Mouse (Mus musculus) hindbrain, postnatal 0 days (tissue): ENCODE results near the gene Ifnar2. TPM values are rescaled to one million over a fixed set of nuclear protein-coding genes. Genes with fewer than 3 reads are reported as not detected.

Experiments
- ATAC-seq: fragments of 200-750 bp; cut with Nextera tagmentation; 2 replicates; pipeline ENCODE4 v1.8.0; 2017; ENCODE audit warnings: mild to moderate bottlenecking, moderate TSS enrichment, moderate library complexity
- DNase-seq: peaks from one replicate; pipeline ENCODE4 v3.0.0-alpha.2; 2015; ENCODE audit warnings: low spot score
- H3K27ac ChIP-seq: fragments of 300-500 bp; sonication (generic); 2 replicates; pipeline ENCODE4 v1.5.1; 2014; ENCODE audit warnings: mild to moderate bottlenecking
- H3K27me3 ChIP-seq: fragments of 300-500 bp; sonication (generic); 2 replicates; pipeline ENCODE4 v1.6.1; 2014; ENCODE audit warnings: low read length, mixed read lengths; ENCODE audit not compliant: insufficient read depth
- H3K36me3 ChIP-seq: fragments of 300-500 bp; sonication (generic); 2 replicates; pipeline ENCODE4 v1.6.1; 2014; ENCODE audit warnings: low read length, mixed read lengths; ENCODE audit not compliant: insufficient read depth
- H3K4me1 ChIP-seq: fragments of 300-500 bp; sonication (generic); 2 replicates; pipeline ENCODE4 v1.6.1; 2014; ENCODE audit warnings: antibody characterized with exemption, low read length, mixed read lengths; ENCODE audit not compliant: insufficient read depth
- H3K4me2 ChIP-seq: fragments of 300-500 bp; sonication (generic); 2 replicates; pipeline ENCODE4 v1.6.1; 2014; ENCODE audit warnings: low read depth, mild to moderate bottlenecking, low read length, moderate library complexity, mixed read lengths
- H3K4me3 ChIP-seq: fragments of 300-500 bp; sonication (generic); 2 replicates; pipeline ENCODE4 v1.5.1; 2014; ENCODE audit warnings: low read length
- H3K9ac ChIP-seq: fragments of 300-500 bp; sonication (generic); replicated peaks from 2 replicates; pipeline ENCODE4 v1.6.1; 2014; ENCODE audit warnings: mild to moderate bottlenecking, low read length, moderate library complexity, mixed read lengths
- H3K9me3 ChIP-seq: fragments of 300-500 bp; sonication (generic); 2 replicates; pipeline ENCODE4 v1.6.1; 2016; ENCODE audit warnings: low read length, mixed read lengths
- CTCF ChIP-seq: IDR thresholded peaks from 2 replicates; pipeline ENCODE4 v1.5.1; 2016; ENCODE audit warnings: antibody characterized with exemption, control low read depth, low read depth
- WGBS: fragments of 180-500 bp; shearing (Covaris S2); extraction: QIAGEN DNeasy Blood & Tissue Kit; methylation state at CpG from one replicate; pipeline ENCODE4 v1.1.7; 2014; 5-methylcytosine and 5-hydroxymethylcytosine counted together
- polyA plus RNA-seq: library from polyadenylated mRNA; unstranded; fragments of >200 nt; fragmentation: Nextera tagmentation; extraction: Ambion mirVana; gene quantifications from 2 replicates; pipeline ENCODE4 v1.2.1, GENCODE M21; 2015
- total RNA-seq: library from RNA; depleted of rRNA; stranded (reverse); fragments of >200 nt; gene quantifications from 2 replicates; pipeline ENCODE4 v1.2.3, GENCODE M21; 2014

The Ifnar2 gene
- total and polyA plus RNA-seq, 2 experiments from 2014 or later, result 20.9 to 49.9 TPM

- Histone ChIP-seq H3K9ac (no peak overlapping the region), H3K4me1 (no peaks in the 10 kb centered on the region), H3K36me3 (peaks cover 11% of the 10 kb centered on the region), H3K27me3 (no peaks in the 10 kb centered on the region), H3K27ac (no peak overlapping the region), H3K4me2 (no peak overlapping the region), H3K4me3 (no peak overlapping the region), H3K9me3 (no peaks in the 10 kb centered on the region)
- WGBS, result 70% methylated on average over 8 of the region's 8 CpGs
- DNase-seq, result no peak
- ATAC-seq, result no peak
- TF ChIP-seq CTCF, result no peak
Observed at GRCm38 (mm10) chr16:91395633-91396392, 23.2 kb downstream of the Ifnar2 start.

DNA sequence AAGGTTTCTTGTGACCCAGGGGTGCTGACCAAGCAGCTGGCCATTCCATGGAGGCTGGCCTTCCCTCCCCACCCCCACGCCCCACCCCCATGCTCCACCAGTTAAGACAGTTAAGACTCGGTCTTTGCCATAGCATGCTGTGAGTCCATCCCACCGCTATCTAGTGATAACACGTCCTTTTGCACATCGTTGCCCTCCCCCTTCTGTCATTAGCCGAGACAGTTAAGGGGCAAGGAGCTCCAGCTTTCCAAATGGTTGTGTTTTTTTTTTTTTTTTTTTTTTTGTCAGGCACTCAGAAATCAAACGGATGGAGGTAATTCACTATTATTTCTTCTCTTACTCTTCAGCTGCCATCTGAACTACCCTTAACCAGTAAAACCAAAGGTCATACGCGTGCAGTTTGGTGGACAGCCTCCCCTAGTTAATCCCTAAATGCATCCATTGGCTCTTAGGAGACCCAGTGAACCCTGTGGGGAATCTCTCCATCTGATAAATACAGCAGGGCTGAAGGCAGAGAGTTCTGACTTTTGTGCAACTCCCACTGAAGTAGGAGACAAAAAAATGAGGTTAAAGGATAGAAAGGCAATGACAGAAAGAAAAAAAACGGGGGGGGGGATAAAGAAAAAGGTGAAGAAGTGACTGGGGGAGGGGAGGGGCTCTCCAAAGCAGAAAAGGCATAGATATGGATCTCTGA is 24.4 kb downstream of the Ifnar2 start:
- Histone ChIP-seq H3K27me3 (no peaks in the 10 kb centered on the region), H3K9ac (no peak overlapping the region), H3K4me1 (no peaks in the 10 kb centered on the region), H3K4me2 (no peak overlapping the region), H3K36me3 (peaks cover 11% of the 10 kb centered on the region), H3K27ac (no peak overlapping the region), H3K9me3 (no peaks in the 10 kb centered on the region), H3K4me3 (no peak overlapping the region)
- DNase-seq (no peak), ATAC-seq (no peak)
- 84% methylated on average over 10 of the region's 10 CpGs for WGBS
- no peak for TF ChIP-seq CTCF

- whole genome bisulfite sequencing, result 89% methylated on average over 12 of the region's 12 CpGs
- H3K9me3 ChIP-seq, result no peaks in the 10 kb centered on the region
- no peak overlapping the region for H3K9ac ChIP-seq
- H3K4me3 ChIP-seq, result no peak overlapping the region
- peaks cover 2% of the 10 kb centered on the region for H3K36me3 ChIP-seq
- DNase-seq (no peak), ATAC-seq (no peak)
- no peak for TF ChIP-seq CTCF
- no peak overlapping the region for H3K27ac ChIP-seq
- H3K4me2 ChIP-seq, result no peak overlapping the region
- H3K27me3 ChIP-seq, result no peaks in the 10 kb centered on the region
- H3K4me1 ChIP-seq, result no peaks in the 10 kb centered on the region
Observed at GRCm38 (mm10) chr16:91398030-91398429, 25.4 kb downstream of the Ifnar2 start.

DNA sequence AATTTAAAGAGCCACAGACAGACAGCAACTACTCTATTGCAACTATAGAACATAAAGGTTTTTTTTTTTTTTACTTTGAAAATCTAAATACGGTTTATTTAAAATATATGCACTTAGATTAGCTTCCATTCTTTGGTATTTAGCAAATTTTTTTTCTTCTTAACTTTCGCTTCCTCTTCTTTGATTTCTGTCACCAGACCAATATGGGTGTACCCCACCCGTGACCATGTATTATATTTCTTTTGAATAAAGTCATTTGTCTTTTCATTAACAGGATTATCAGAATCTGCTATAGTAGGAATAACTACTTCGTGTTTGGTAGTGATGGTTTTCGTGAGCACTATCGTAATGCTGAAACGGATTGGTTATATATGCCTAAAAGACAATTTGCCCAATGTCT is 26.4 kb downstream of the Ifnar2 start:
- no peak for TF ChIP-seq CTCF
- Histone ChIP-seq H3K27me3 (no peaks in the 10 kb centered on the region), H3K36me3 (no peaks in the 10 kb centered on the region; the same call in none of the 2 replicates), H3K4me1 (no peaks in the 10 kb centered on the region), H3K27ac (no peak overlapping the region), H3K4me3 (no peak overlapping the region), H3K9me3 (no peaks in the 10 kb centered on the region), H3K9ac (no peak overlapping the region), H3K4me2 (no peak overlapping the region)
- 91% methylated on average over 7 of the region's 7 CpGs for WGBS
- DNase-seq, result no peak
- no peak for ATAC-seq

DNA sequence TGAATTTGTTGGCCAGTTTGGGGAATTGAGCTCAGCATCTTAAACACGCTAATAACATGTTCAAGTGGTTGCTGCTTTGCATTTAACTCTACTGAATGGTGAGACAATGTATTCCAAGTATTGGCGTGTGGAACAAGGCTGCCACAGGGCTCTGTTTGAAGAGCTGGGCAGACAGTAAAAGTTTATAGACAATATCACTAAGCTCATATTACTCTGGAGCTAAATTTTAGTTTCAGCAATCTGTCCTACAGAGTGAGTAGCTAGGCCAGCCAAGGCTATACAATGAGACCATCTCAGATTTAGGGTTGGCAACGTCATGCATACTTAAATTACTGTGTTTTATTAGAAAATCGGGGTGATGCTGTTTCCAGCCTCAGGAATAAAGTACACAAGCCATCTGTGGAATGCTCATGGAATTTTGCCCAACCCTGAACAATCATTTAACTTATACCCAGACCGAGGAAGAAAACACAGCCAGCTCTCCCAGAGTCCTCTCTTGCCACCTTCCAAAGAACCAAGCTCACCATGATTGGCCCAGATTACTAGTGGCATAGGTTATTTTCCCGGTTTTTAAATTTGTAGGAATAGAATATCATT is 29.1 kb downstream of the Ifnar2 start:
- WGBS, result 72% methylated on average over 6 of the region's 6 CpGs
- no peak for DNase-seq
- no peaks in the 10 kb centered on the region for H3K9me3 ChIP-seq
- H3K4me1 ChIP-seq, result peaks cover 6% of the 10 kb centered on the region
- no peak overlapping the region for H3K4me2 ChIP-seq
- H3K27ac ChIP-seq, result no peak overlapping the region
- H3K36me3 ChIP-seq, result no peaks in the 10 kb centered on the region
- no peak for ATAC-seq
- no peak for TF ChIP-seq CTCF
- no peak overlapping the region for H3K9ac ChIP-seq
- H3K4me3 ChIP-seq, result no peak overlapping the region
- H3K27me3 ChIP-seq, result no peaks in the 10 kb centered on the region

DNA sequence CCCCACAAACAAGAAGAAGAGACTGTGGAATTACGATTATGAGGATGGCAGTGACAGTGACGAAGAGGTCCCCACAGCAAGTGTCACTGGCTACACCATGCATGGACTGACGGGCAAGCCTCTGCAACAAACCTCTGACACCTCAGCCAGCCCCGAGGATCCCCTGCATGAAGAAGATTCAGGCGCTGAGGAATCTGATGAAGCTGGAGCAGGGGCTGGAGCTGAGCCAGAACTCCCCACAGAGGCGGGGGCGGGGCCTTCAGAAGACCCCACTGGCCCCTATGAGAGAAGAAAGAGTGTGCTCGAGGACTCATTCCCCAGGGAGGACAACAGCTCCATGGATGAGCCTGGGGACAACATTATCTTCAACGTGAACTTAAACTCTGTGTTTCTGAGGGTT is 31.2 kb downstream of the Ifnar2 start:
- Histone ChIP-seq H3K4me1 (peaks cover 8% of the 10 kb centered on the region), H3K4me2 (no peak overlapping the region), H3K9me3 (no peaks in the 10 kb centered on the region), H3K27ac (no peak overlapping the region), H3K4me3 (no peak overlapping the region), H3K27me3 (no peaks in the 10 kb centered on the region), H3K9ac (no peak overlapping the region), H3K36me3 (no peaks in the 10 kb centered on the region)
- ATAC-seq (no peak), DNase-seq (no peak)
- no peak for TF ChIP-seq CTCF
- 59% methylated on average over 9 of the region's 9 CpGs for WGBS
